Mouse (Mus musculus) adrenal gland, postnatal 36 days (tissue): ENCODE data around the gene Olfr715b. TPM values are rescaled to one million over a fixed set of nuclear protein-coding genes. Genes with fewer than 3 reads are reported as not detected.
"Not testable (repeated sequence)": the region's sequence is repeated elsewhere in the genome, so short reads cannot be mapped to it uniquely, and the experiment has no call there.

Experiments
- DNase-seq, 2 experiments: peaks; one replicate each; pipeline ENCODE4 v3.0.0; 2021; ENCODE audit warnings: mixed read lengths in 1 of 2
- long read RNA-seq, 2 experiments: library from polyadenylated mRNA; stranded (forward); transcript quantifications; one replicate each; pipeline ENCODE4 v2.0.0; 2021; ENCODE audit warnings: borderline sequencing depth in 2 of 2
- total RNA-seq, 2 experiments: library from RNA; stranded (reverse); gene quantifications; 2 replicates each; pipeline ENCODE4 v1.2.3; 2021

The Olfr715b gene
- total RNA-seq, result not detected
- long read RNA-seq, experiment 1, result 0 reads
- long read RNA-seq, experiment 2, result 0 reads

GRCm38 (mm10) chr7:107110269-107110668 lies at the start of gene Olfr715b:
Gene Olfr715b (minus strand): TSS chr7:107110369.
- DNase-seq, result not testable (repeated sequence)

GRCm38 (mm10) chr7:107138027-107138426 lies 27.9 kb upstream of the Olfr715b start, which contains the start of gene Olfr716:
Gene Olfr716 (plus strand): TSS chr7:107138327.
- not testable (repeated sequence) for DNase-seq

GRCm38 (mm10) chr7:107130983-107131382 lies 20.8 kb upstream of the Olfr715b start, which contains the start of gene Olfr715:
Gene Olfr715 (minus strand): TSS chr7:107131083.
- DNase-seq, result not testable (repeated sequence)

- DNase-seq, result no peak
Observed at GRCm38 (mm10) chr7:107092920-107093319, 17.2 kb downstream of the Olfr715b start, which contains the start of gene Olfr17. Gene Olfr17 (plus strand): TSS chr7:107093220.

- no peak for DNase-seq
Observed at GRCm38 (mm10) chr7:107070681-107071080, 39.5 kb downstream of the Olfr715b start, which contains the start of gene Olfr714. Gene Olfr714 (plus strand): TSS chr7:107070981.

Other genes with a start within 250 kb of the Olfr715b start
- not detected for gene Olfr704, start 247.2 kb downstream of the Olfr715b start, total RNA-seq
- not detected for gene Olfr705, start 233.5 kb downstream of the Olfr715b start, total RNA-seq
- gene Olfr706, start 222.2 kb downstream of the Olfr715b start, total RNA-seq, result not detected
- not detected for gene Olfr707, start 209.1 kb downstream of the Olfr715b start, total RNA-seq
- gene Olfr1532-ps1, start 202.4 kb downstream of the Olfr715b start, total RNA-seq, result not detected
- gene Olfr709-ps1, start 178.2 kb downstream of the Olfr715b start, total RNA-seq, result under 1 TPM in 1 of 2 experiments, not detected in 1; 0.07 TPM
- not detected for gene Olfr710, start 162.1 kb downstream of the Olfr715b start, total RNA-seq
- gene Olfr6, start 146.4 kb downstream of the Olfr715b start, total RNA-seq, result not detected
- not detected for gene Olfr711, start 134.9 kb downstream of the Olfr715b start, total RNA-seq
- gene Olfr2, start 104.3 kb downstream of the Olfr715b start, total RNA-seq, result not detected
- gene Olfr713, start 79.2 kb downstream of the Olfr715b start, total RNA-seq, result not detected
- gene Olfr714, start 39.4 kb downstream of the Olfr715b start, total RNA-seq, result not detected
- not detected for gene Olfr17, start 17.1 kb downstream of the Olfr715b start, total RNA-seq
- not detected for gene Olfr715, start 20.7 kb upstream of the Olfr715b start, total RNA-seq
- gene Olfr716, start 28.0 kb upstream of the Olfr715b start, total RNA-seq, result not detected
- gene Nlrp14, start 56.6 kb upstream of the Olfr715b start, total RNA-seq, result not detected
- gene Rbmxl2, start 99.1 kb upstream of the Olfr715b start, total RNA-seq, result not detected